Mouse (Mus musculus) 3T3-L1 (cell line): ENCODE results near the gene 1700003F12Rik.

Experiments used
- DNase-seq: peaks from one replicate; pipeline ENCODE4 v3.0.0-alpha.2; 2015; ENCODE audit warnings: low read depth, low spot score

Gene 1700003F12Rik

DNA sequence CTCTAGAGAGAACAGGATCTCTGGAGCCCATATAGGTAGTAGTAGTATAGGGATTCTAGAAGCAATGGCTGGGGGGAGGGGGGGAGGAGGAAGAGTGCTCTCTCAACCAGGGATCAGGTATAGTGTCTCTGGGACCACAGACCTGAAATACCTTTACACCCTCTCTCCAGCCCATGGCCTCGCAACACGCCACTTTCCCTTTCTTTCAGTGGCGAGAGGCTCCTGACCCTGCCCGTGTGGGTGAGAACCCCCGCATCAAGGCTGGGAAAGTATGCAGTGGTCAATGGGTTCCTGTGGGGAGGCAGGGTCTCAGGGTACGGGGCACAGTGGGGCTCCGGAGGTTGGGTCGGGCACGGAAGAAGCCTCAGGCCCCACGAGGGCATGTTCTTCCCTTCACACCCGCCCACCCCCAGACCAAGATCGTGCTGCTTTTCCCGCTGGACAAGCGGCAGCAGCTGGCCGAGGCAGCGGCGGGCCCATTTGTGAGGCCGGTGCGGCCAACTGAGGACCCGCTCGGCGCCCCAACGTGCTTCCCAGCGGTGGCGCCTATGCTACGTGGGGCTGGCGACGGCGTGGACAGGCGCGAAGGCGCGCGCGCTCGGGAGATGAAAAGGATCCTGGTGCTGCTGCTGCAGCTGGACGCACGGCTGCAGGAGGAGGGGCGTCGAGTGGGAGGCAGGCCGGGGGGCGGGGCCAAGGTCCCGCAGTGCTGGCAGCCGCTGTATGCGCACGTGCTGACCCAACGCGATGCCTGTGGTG lies 2.4 kb downstream of the 1700003F12Rik start:
- DNase-seq, result no peak

DNA sequence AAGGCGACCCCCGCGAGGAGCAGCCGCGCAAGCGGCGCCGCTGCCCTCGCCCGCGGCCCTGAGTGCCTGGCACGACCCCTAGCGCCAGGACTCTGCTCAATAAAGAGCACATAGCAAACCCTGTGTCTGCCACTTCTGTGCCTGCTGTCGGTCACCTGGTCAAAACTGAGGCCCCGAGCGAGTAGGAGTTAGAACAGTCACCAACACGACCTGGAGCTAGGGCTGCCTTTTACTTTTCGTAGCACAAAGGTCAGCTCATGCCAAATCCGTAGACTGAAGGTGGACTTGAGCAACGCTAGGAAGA lies 3.0 kb downstream of the 1700003F12Rik start:
- no peak for DNase-seq

DNA sequence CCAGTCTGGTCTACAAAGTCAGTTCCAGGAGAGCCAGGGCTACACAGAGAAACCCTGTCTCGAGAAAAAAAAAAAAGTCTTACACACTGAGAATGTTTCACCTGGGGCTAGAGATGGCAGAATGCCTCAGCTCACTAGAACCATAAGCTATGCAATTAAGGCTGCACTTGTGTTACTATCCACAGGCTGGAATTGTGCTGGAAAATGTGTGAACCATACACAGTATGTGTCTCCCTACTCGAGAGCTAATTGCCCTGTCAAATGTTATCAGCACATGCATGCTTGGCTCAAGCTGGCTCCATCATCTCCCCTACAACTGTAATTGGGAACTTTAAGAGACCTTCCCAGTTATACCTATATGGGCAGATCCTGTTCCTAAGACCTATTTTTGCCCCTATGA lies 4.1 kb downstream of the 1700003F12Rik start:
- no peak for DNase-seq

DNA sequence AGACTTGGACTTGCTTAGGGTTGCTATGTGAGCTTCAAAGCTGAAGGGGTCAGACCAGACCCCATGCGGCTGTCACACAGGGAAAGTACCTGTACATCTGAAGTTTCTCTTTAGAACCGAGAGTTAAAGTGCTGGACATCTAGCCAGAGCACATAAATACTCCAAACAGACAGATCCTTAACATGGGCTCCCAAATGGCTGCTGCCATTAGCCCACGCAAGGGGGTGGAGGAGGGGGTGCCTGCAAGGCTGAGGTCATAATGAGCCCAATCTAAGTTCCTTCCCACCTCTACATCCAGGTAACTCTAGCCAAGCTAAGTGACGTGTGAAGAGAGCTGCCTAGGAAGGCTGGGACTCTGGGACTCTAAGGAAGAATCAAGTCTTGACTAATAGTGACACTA lies 4.6 kb downstream of the 1700003F12Rik start, which contains the start of gene Actl10:
Gene Actl10 (plus strand): TSS at position 301 of the 400 bp plus-strand sequence.
- no peak for DNase-seq

DNA sequence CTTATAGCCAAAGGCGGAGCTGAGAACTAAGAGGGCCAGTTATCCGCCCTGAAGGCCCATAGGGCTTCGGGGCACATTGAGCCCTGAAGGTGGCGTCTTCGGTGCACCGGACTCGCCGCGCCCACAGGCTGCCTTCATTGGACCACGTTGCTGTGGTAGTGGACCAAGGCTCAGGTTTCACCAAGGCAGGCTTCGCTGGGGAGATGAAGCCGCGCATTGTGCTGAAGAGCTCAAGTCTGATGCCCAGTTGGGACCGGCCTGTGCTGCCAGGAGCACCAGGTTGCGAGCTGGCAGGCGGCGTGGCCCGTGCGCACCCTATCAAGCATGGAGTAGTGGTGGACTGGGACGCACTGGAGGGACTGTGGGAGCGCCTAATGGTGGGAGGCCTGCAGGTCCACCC lies 5.0 kb downstream of the 1700003F12Rik start:
- DNase-seq, result no peak

DNA sequence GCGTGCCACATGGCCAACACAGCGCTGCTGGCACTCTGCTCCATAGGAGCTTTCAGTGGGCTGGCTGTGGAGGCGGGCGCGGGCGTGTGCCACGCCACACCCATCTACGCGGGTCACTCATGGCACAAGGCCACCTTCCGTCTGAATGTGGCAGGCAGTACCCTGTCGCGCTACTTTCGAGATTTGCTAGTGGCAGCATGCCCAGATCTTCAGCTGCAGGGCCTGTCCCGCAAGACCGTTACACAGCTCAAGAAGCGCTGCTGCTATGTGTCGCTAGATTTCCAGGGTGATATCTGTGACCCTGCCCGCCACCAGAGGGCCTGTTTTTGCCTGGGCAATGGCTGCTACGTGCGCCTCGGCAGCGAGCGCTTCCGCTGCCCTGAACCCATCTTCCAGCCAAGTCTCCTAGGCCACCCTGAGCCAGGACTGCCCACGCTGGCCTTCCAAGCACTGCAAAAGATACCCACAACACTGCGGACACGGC lies 5.6 kb downstream of the 1700003F12Rik start:
- DNase-seq, result peak; percentile 23

DNA sequence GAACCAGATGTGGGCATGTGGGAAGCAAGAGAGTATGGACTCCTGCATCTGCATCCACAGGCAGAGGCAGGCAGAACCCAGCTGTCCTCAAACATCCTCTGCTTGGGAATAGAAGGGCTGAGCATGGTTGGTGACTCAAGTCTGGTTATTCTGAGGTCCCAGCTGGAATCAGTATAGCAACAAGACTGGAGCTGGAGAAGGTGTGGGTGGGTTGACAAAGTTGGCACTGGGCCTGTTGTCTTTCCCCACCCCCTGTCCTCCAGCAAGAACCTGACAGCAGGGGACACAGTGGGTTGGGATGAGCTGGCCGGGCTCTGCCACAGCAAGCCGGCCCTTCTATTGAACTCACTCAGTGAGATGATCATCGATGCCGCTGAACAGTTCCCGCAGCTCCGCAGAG lies 8.3 kb downstream of the 1700003F12Rik start:
- DNase-seq, result no peak

DNA sequence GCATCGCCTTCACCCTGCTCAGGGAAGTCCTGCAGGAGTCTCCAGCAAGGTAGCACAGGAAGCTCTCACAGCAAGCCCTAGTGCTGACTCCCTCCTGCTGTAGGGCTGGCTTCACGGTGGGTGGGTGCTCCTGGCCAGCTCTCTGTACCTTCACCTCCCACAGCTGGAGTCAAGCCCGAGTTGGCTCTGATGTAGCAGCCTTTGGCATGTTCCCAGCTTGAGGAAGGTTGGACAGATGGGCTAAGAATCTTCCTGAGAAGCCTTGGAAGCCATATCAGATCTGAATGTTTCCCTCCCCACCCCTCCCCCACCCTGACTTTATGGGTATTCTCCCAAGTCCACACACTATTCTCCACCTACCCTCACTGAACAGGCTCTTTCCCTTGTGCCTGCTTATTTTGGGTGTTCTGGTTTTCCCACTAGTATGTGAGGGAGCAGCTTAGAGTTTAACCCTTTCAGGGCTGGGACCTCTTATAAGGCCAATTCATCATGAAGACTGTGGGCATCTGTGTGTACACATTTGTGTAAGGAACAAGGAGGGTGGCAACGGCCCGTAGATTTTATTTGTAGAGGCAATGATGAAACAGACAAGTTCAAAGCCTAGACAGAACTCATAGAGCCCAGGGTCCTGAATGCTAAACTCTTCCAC lies 10.4 kb downstream of the 1700003F12Rik start:
- DNase-seq, result peak; percentile 40

DNA sequence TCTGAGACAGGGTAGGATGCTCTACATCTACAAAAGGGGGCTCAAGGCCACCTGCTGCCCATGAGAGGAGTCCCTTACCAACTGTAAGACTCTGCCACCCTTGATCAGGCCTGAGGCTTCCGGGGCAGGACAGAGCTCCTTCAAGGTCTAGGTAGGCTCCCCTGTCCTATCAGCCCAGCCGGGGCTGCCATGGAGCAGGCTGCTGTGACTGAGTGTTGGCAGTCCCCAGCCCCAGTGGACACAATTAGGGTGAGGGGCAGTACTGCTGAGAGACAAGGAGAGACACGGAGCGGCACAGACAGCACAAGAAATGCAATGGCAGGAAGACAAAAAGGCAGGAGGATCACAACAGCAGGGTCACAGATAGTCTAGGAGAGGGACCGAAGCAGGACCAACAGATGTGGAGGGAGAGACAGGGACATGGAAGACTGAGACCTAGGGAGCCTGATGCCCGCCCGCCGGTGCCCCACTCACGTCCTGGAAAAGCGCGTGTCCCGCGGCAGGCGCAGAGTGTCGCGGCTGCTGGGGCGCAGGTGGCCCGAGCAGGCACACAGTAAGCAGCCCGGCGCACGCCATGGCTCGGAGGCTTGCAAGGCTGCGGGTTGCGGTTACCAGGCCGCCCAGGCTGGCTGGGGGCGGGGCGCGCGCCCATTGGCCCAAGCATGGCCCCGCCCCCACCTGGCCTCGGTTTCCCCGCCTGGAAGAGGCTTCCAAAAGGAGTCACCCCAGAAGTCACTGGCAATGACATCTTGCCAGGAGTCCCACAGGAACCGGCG lies 11.6 kb downstream of the 1700003F12Rik start, which contains the start of gene Necab3:
Gene Necab3 (minus strand): TSS at position 627 of the 776 bp plus-strand sequence.
- DNase-seq, result no peak

DNA sequence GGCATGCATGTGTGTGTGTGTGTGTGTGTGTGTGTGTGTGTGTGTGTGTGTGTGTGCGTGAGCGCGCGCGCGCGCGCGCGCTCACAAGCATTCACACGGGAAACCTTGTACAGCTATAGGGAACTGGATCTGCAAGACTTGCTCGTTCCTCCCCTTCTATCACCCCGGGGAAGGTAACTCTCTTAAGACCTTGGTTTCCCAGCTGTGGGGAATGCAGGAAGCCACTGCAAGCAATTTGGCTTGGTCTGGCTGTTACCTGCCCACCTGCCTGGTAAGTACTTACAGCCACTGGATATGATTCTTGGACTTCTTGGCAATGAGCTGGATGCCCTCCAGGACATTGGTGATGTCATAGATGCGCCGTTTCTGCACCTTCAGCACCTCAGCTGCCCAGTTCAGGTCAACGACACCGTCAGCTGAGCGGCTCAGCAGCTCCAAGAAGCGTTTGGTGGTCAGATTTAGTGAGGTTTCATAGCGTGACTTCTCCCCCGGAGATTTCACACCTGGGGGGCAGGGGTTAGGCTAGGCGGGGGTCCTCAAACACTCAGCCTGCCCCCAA lies 16.8 kb downstream of the 1700003F12Rik start:
- no peak for DNase-seq

DNA sequence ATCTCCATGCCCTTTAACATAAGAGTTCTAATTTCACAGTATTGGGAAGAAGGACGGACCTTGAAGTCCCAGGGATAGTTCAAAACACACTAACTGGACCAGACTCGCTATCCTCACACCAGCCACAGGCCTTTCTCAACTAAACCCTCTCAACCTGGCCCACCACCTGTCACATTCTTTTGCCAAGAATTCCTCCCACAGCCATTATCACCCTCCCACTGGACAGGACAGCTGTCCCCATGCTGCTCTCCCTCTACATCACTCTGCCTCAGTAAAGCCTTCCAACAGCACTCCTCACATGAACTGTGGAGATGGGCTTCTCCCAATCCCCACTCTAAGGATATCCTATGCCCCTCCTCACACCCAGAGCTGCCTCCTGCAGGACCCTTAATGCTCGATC lies 18.7 kb downstream of the 1700003F12Rik start:
- no peak for DNase-seq

DNA sequence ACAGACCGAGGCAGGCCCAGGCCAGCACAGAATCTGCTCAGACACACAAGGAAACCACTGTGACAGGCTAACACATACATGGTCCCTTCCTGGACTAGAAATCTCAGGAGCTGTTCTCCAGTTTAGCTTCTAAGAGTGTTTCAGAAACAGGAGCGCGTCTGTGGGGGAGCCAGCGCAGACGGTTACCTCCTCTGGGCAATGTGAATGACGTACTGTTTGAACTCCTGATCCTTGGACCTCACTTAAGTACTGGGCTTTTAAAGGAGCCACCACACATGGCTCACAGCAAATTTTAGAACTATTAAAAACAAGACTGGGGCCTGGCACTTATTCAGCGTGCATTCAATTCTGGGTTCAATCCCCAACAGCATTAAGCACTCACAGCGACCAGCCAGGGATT lies 19.8 kb downstream of the 1700003F12Rik start:
- no peak for DNase-seq

DNA sequence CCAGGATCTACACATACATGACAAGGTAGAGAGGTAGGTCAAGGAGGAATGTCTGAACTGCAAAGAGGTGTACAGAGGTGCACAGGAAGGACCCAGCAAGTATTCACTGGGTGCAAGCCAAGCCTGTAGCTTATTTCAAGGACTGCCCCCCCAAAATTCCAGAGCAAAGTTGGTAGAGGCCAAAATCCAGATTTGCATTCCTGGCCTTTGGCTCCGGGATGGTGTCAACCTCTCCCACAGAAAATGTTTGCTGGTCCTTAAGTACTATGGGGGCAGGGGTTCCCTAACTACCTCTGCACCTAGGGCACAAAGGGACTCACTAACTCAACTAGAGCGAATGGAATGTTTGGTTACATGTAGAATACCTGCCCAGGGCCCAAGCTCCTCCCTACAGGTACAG lies 20.9 kb downstream of the 1700003F12Rik start:
- DNase-seq, result peak; percentile 38

DNA sequence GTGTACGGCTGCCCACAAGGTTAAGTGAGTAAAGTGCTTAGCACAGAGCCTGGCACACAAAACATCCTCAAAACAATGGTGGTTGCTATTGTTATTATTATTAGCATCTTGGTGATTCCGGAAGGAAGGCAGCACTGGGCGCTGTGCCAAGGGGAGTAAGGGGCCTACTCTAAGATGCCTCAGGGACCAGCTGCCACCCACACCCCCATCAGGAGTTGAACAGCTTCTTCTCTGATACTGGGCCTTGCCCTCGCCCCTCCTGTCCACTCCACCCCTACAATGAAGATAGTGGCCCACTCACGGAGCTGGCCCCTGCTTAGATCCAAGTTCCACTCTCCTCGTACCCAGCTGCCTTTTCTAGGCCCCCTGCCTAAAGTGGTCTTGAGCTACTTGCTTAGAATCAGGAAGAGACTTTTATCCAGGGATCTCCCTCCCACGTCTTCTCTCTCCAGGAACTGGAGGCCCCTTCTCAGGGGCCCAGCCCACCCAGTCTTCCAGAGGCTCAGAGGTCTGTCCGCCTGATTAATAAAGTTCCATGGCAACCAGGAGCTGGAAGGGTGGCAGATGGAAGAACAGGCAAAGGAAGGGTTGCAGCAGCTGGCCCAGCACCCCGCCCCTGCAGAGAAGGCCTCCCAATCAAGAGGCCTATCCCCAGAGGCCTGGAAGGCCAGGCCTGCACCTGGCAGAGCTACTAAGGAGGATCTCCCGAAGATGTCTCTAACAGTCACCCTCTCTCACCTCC lies 21.6 kb downstream of the 1700003F12Rik start:
- DNase-seq, result peak; percentile 56

DNA sequence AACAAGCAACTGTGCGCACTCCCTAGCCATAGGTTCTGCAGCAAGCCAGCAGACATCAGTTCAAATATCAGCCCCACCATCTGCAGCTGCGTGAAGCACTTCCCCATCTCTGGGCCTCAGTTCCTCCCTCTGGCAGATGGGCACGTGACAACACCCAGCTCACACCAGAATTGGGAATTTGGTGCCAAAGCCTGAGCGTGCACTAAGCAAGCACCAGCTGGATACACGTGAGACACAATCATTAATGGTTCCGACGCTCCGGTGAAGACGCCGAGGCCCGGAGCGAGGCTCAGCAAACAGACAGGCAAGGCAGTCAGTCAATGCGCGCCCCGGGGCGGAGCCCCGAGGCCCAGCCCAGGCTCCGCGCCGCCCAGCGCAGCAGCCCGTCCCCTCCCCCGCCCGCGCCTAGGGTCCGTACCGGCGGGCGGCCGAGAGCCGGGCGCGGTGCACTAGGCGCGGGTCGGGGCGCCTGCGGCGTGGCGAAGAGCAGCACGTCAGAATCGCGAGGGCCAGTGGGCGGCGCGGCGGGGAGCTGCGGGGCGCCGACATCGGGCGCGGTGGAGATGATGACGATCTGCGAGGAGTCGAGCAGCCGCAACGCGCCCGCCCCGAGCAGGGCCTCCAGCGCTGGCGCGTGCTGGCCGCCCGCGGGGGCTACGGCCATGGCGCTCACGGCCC lies 22.3 kb downstream of the 1700003F12Rik start:
- peak; percentile 79 for DNase-seq

DNA sequence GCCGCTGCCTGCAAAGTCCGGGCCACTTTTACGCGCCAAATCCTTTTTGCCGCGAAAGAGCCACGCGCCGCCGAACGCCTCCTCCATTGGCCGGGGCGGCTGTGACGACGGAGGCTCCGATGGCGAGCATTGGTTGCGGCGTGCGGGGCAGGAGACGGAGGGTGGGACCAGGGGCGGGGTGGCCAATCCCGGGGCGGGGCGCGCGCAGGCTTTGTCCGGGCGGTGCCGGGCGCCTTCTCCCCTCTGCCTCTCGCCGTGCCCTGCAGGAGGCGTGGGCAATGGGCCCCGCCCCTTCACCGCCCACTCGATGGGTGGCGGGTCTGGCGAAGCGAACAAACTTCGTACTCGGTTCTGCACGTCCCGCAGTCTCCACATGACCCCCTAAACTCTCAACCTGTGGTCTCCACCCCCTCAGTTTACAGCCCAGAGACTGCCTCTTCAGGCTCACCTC lies 23.0 kb downstream of the 1700003F12Rik start, which contains the start of gene E2f1:
Gene E2f1 (minus strand): TSS at position 57 of the 451 bp plus-strand sequence.
- peak; percentile 96 for DNase-seq

DNA sequence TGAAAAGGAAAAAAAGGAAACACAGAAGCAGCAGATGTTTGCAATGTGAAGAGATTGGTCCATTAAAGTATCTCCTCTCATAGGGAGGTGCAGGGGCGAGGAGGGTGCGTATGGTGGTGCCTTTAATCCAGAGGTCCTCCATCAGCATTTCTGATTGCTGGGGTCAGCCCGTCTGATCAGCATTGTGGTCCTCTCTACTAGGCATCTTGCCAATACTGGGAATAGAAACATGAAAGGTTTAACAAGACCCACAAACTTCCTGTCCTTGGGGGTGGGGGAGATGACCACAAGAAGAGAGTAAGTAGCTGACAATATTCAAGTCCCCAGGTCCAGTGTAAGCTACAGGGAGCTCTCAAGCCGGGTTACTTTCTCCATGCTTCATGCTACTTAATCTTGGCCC lies 23.8 kb downstream of the 1700003F12Rik start:
- peak; percentile 51 for DNase-seq

DNA sequence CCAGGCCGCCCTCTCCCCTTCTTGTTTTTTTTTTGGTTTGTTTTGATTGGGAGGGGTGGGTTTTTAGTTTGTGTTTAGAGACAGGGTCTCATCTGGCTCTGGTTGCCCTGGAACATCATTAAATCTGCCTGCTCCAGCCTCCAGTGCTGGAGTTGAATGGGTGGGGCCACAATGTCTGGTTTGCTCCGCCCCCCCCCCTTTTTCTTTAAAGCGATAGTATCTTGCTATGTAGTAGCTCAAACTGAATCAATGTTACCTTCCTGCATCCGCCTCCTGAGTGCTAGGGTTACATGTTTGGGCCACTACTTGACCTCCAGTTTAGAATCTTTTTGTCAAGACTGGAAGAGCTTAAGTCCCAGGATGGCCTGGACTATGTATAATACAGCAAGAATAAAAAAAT lies 24.4 kb downstream of the 1700003F12Rik start:
- peak; percentile 57 for DNase-seq

DNA sequence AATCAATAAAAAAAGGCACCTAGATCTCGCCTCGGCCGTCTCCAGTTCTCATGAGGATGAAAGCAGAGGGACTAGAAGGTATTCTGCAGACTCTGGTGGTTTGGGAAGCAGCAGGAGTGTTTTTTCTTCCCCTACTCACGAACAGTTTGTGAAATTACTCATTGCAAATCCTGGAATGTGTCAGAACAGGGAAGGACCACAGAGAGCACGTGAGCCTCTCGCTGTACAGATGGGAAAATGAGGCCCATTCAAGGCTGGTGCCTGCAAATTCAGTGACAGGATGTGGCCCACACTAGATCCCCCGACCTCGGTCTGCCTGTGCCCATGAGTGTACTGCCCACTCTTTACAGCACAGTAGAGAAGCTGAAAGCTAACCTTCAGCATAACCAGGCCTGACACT lies 25.1 kb downstream of the 1700003F12Rik start:
- peak; percentile 64 for DNase-seq

DNA sequence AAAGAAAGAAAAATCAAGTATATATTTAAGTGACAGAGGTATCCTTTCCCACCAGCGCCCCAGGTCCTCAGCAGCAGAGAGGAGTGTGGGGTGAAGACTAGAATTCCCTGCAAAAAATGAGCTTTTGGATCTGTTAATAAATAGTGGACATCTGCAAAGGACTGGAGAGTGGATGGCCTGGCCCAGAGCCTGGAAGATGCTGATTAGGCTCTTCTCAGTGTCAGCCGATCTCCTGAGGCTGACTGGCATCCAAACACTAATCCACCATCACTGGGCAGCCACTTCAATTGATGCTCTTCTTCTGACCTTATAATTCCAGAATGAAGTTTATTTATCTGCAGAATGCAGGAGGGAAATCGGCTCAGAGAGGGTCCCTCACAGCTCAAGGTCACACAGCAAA lies 26.1 kb downstream of the 1700003F12Rik start:
- DNase-seq, result no peak

DNA sequence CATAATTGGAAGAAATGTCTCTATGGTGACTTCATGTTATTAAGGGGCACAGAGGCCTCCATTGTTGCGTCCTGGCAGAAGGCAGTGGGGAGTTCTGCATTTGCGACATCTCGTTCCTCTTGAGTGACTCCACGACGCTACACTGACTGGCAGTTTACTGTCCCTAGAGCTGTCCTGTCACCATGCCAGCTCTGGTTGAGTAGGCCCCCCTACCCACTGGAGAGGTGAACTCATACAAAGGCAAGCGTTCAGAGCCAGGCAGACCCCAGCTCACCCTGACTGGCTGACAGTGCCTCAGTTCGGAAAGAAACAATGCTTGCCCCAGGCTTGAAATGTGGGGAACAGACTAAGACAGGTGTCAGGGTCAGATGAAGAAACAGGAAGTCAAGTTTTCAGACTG lies 27.4 kb downstream of the 1700003F12Rik start:
- DNase-seq, result no peak
